Mouse (Mus musculus) G1E (cell line): ENCODE data around the gene Mastl.

Experiments used
- CTCF ChIP-seq: IDR thresholded peaks from 2 replicates; pipeline ENCODE4 v1.5.1; 2012; ENCODE audit warnings: low read depth, low read length, inconsistent platforms, mixed read lengths
- GATA1 ChIP-seq: IDR thresholded peaks from 2 replicates; pipeline ENCODE4 v1.6.1; 2012; ENCODE audit warnings: borderline replicate concordance, low read length, inconsistent platforms, mixed read lengths
- TAL1 ChIP-seq: conservative IDR thresholded peaks from 2 replicates; pipeline ENCODE4 v1.6.1; 2012; ENCODE audit warnings: low read depth, low read length, inconsistent platforms, mixed read lengths

DNA sequence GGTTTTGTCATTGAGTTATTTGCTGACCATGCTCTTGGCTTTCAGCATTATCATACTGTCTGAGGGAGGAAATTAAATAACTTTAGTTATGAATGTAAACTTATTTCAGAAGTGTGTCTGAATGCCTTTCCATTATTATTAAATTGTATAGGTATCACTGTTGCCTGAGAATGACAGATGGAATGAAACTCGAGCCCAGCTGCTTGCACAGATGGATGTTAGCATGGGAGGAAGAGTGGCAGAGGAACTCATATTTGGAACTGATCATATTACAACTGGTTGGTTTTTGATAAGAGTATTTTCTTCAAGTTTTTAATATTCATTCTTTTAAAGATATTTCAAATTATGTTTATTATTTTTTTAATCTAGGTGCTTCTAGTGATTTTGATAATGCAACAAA lies 38.5 kb upstream of the Mastl start:
- TF ChIP-seq CTCF (no peak), TAL1 (no peak), GATA1 (no peak)
